Mouse (Mus musculus): ENCODE data around the gene Cib1. TPM values are rescaled to one million over a fixed set of nuclear protein-coding genes. Genes with fewer than 3 reads are reported as not detected.

Cib1 gene
- polyA plus RNA-seq, 1 experiment from 2014 or later: 54.2 TPM

DNA sequence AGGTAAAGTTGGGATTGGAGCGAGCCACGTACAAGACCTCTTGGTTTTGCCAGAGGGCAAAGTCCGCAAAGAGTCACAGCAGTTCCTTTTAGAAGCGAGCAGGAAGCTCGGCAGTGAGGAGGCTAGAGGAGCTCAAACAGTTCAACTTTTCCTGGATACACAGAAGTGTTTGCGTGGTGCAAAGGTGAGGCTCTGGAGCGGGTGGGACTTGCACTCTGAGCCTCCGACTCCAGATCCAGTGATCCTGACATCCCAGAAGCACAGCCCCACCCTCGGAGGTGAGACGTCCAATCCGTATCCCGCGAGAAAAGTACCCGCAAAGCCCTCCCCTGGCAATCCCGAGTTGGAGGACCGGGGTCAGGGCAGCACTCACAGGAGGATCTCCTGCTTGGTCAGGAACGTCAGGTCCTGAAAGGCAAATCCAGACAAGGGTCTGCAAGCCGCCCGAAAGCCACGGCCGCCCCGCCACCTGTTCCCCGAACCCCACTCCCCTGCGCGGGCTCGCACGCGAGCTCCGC is 583 bp downstream of the Cib1 start:
- WGBS: 1% methylated on average over 29 of the region's 29 CpGs
- H3K4me1 ChIP-seq: peaks cover 11% of the 10 kb centered on the region
- peak overlapping the region; percentile 55 for H3K9ac ChIP-seq
- ATAC-seq (ENCODE audit: insufficient number of reproducible peaks, insufficient read depth, low FRiP score, low TSS enrichment): peak; percentile 48; the same call in 1 of the 2 replicates
- H3K27me3 ChIP-seq: no peaks in the 10 kb centered on the region
- H3K9me3 ChIP-seq: no peaks in the 10 kb centered on the region
- peaks cover 6% of the 10 kb centered on the region; the same call in 1 of the 2 replicates for H3K36me3 ChIP-seq
- peak overlapping the region; percentile 62 for H3K4me3 ChIP-seq
- H3K4me2 ChIP-seq (replicated peaks): peak overlapping the region; percentile 82
- no peak overlapping the region for H3K27ac ChIP-seq

GRCm38 (mm10) chr7:80230196-80230595 is 2.4 kb downstream of the Cib1 start:
- no peak for ATAC-seq (ENCODE audit: insufficient number of reproducible peaks, insufficient read depth, low FRiP score, low TSS enrichment)
- Histone ChIP-seq H3K4me2 (replicated peaks) (no peak overlapping the region), H3K27me3 (no peaks in the 10 kb centered on the region), H3K4me1 (peaks cover 11% of the 10 kb centered on the region), H3K27ac (no peak overlapping the region), H3K36me3 (peaks cover 18% of the 10 kb centered on the region), H3K9ac (no peak overlapping the region), H3K9me3 (no peaks in the 10 kb centered on the region), H3K4me3 (no peak overlapping the region)
- 78% methylated on average over 6 of the region's 6 CpGs for WGBS

- whole genome bisulfite sequencing: 97% methylated on average over 4 of the region's 4 CpGs
- H3K9ac ChIP-seq: no peak overlapping the region
- H3K36me3 ChIP-seq: peaks cover 43% of the 10 kb centered on the region
- H3K27me3 ChIP-seq: no peaks in the 10 kb centered on the region
- ATAC-seq (ENCODE audit: insufficient number of reproducible peaks, insufficient read depth, low FRiP score, low TSS enrichment): no peak
- no peak overlapping the region for H3K4me3 ChIP-seq
- H3K9me3 ChIP-seq: no peaks in the 10 kb centered on the region
- H3K4me1 ChIP-seq: peaks cover 5% of the 10 kb centered on the region
- no peak overlapping the region for H3K27ac ChIP-seq
- no peak overlapping the region for H3K4me2 ChIP-seq (replicated peaks)
Measured at GRCm38 (mm10) chr7:80227065-80227464, 5.5 kb downstream of the Cib1 start.

DNA sequence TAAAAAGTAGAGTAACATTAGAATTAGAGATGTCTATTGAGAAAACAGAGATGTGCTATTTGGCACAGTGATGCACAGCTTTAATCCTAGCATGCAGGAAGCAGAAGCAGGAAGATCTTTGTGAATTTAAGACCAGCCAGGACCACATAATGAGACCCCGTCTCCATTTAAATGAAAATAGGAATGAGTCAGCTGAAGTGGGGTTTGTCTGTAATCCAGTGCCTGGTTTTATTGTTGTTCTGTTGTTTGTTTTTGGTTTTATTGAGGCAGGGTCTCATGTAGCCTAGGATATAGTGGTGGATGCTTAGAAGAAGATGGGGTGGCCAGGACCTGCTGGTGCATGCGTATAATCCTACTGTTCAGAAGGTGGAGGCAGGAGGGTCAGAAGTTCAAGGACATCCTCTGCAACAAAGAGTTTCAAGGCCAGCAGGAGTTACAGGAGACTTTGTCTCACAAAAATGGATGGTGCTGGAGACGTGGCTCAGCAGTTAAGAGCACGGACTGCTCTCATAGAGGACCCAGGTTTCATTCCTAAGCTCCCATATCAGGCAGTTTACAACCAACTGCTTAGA is 11.3 kb downstream of the Cib1 start:
- no peak overlapping the region for H3K4me3 ChIP-seq
- H3K9ac ChIP-seq: no peak overlapping the region
- 94% methylated on average over 4 of the region's 4 CpGs for WGBS
- no peak overlapping the region for H3K4me2 ChIP-seq (replicated peaks)
- no peaks in the 10 kb centered on the region for H3K9me3 ChIP-seq
- no peak overlapping the region for H3K27ac ChIP-seq
- H3K36me3 ChIP-seq: peaks cover 76% of the 10 kb centered on the region
- H3K27me3 ChIP-seq: no peaks in the 10 kb centered on the region
- no peak for ATAC-seq (ENCODE audit: insufficient number of reproducible peaks, insufficient read depth, low FRiP score, low TSS enrichment)
- no peaks in the 10 kb centered on the region for H3K4me1 ChIP-seq

- Histone ChIP-seq H3K4me3 (no peak overlapping the region), H3K27me3 (no peaks in the 10 kb centered on the region), H3K9ac (no peak overlapping the region), H3K4me2 (replicated peaks) (no peak overlapping the region), H3K27ac (no peak overlapping the region), H3K9me3 (no peaks in the 10 kb centered on the region), H3K4me1 (peaks cover under 1% of the 10 kb centered on the region), H3K36me3 (peaks cover 78% of the 10 kb centered on the region)
- ATAC-seq (ENCODE audit: insufficient number of reproducible peaks, insufficient read depth, low FRiP score, low TSS enrichment): no peak
- 92% methylated on average over 9 of the region's 9 CpGs for WGBS
Measured at GRCm38 (mm10) chr7:80220237-80220797, 12.3 kb downstream of the Cib1 start.

DNA sequence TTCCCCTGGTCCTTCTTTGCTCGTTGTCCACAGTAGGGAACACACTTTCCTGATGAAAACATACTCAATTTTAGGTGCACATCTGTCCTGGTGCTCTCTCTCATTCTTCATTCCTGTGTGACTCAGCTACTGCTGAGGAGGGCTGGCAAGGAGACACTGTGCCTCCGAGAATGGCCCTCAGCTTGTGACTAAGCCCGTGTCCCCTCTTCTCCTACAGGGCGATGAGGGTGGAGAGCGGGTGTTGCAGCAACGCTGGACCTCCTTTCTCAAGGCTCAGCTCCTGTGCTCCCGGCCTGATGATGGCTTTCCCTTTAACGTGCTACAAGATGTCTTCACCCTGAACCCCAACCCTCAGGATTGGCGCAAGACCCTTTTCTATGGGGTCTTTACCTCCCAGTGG is 13.9 kb downstream of the Cib1 start:
- 89% methylated on average over 9 of the region's 9 CpGs for whole genome bisulfite sequencing
- Histone ChIP-seq H3K4me1 (peaks cover 4% of the 10 kb centered on the region), H3K4me3 (no peak overlapping the region), H3K36me3 (peaks cover 61% of the 10 kb centered on the region), H3K27ac (no peak overlapping the region), H3K4me2 (replicated peaks) (no peak overlapping the region), H3K9ac (no peak overlapping the region), H3K27me3 (no peaks in the 10 kb centered on the region), H3K9me3 (no peaks in the 10 kb centered on the region)
- ATAC-seq (ENCODE audit: insufficient number of reproducible peaks, insufficient read depth, low FRiP score, low TSS enrichment): no peak

DNA sequence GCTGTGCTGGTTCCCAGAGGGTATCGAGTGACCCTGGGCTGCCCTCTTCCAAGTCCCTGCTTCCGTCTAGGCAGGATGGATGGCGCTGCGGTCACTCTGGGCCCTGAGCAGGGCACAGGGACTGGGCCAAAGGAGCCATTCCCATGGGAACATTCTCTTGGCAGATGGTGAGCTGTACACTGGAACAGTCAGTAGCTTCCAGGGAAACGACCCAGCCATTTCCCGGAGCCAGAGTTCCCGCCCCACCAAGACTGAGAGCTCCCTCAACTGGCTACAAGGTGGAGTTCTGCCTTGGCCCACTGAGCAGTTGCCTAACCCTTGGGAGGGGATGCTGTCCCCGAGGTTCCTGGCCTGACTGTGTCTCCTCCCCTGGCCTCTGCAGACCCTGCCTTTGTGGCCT is 16.0 kb downstream of the Cib1 start:
- H3K4me3 ChIP-seq: no peak overlapping the region
- H3K4me2 ChIP-seq (replicated peaks): no peak overlapping the region
- no peaks in the 10 kb centered on the region for H3K27me3 ChIP-seq
- peaks cover 4% of the 10 kb centered on the region for H3K4me1 ChIP-seq
- no peaks in the 10 kb centered on the region for H3K9me3 ChIP-seq
- H3K36me3 ChIP-seq: peaks cover 52% of the 10 kb centered on the region
- no peak overlapping the region for H3K27ac ChIP-seq
- WGBS: 75% methylated on average over 8 of the region's 8 CpGs
- no peak for ATAC-seq (ENCODE audit: insufficient number of reproducible peaks, insufficient read depth, low FRiP score, low TSS enrichment)
- H3K9ac ChIP-seq: no peak overlapping the region

DNA sequence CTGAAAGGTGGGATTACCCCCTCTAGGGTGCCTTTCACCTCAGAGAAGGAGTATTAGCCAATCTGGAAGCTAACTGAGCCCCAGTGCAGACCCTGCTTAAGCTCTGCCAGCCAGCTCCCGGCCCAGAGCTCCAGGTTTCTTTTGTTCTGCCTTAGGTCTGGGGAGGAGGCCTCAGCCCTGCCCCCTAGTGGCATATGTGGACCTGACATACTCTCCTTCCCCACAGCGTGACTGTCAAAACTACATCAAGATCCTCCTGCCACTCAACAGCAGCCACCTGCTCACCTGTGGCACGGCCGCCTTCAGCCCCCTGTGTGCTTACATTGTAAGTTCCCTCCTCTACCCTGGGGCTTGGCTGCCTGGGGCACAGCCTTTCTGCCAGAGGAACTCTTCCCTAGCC is 17.2 kb downstream of the Cib1 start:
- no peak overlapping the region for H3K4me3 ChIP-seq
- peak; percentile 68; the same call in 1 of the 2 replicates for ATAC-seq (ENCODE audit: insufficient number of reproducible peaks, insufficient read depth, low FRiP score, low TSS enrichment)
- H3K27ac ChIP-seq: 0 out of 2 replicates have a peak overlapping the region, but pooled peaks have one; percentile 31
- no peak overlapping the region for H3K9ac ChIP-seq
- peaks cover 4% of the 10 kb centered on the region for H3K4me1 ChIP-seq
- no peaks in the 10 kb centered on the region for H3K9me3 ChIP-seq
- WGBS: 23% methylated on average over 4 of the region's 4 CpGs
- H3K36me3 ChIP-seq: peaks cover 42% of the 10 kb centered on the region
- H3K27me3 ChIP-seq: no peaks in the 10 kb centered on the region
- H3K4me2 ChIP-seq (replicated peaks): no peak overlapping the region

DNA sequence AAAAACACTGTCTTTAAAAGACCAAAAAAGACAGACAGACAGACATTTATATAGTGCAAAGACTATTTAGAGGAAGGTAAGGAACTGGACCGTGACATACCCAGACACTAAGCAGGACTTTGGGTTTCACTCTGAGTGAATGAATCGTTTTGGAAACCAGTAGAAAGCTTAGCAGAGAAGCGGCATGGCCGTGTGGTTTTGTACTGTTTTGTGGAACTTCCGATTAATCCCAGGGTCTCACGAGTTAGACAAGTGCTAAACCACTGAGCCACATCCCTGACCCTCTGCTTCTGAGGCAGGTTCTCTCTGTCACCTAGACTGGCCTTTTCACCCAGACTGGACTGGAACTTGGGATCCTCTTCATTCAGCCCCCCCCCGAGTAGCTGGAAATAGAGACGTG is 18.2 kb downstream of the Cib1 start:
- Histone ChIP-seq H3K9me3 (no peaks in the 10 kb centered on the region), H3K4me2 (replicated peaks) (no peak overlapping the region), H3K36me3 (peaks cover 32% of the 10 kb centered on the region), H3K4me3 (no peak overlapping the region), H3K27ac (no peak overlapping the region), H3K9ac (no peak overlapping the region), H3K27me3 (no peaks in the 10 kb centered on the region), H3K4me1 (peaks cover 4% of the 10 kb centered on the region)
- no peak for ATAC-seq (ENCODE audit: insufficient number of reproducible peaks, insufficient read depth, low FRiP score, low TSS enrichment)
- WGBS: 77% methylated on average over 8 of the region's 8 CpGs

DNA sequence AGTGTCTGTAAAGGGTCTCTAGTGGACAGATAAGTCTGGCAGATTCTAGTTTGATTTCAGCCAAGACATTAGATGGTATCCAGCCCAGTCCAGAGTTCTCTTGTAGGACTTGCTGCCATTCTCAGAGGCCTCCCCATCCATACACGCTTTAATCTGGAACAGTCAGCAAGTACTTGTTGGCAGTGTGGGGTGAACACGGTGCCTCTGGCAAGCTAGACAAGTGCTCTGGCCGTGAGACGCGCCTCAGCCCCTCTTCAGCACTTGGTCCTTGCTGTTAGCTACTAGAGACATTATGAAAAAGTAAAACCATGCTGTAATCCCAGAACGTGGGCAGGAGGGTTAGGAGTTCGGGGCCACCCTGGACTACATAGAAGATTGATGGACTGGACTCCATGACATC is 19.0 kb downstream of the Cib1 start:
- no peak overlapping the region for H3K9ac ChIP-seq
- no peak overlapping the region for H3K27ac ChIP-seq
- no peaks in the 10 kb centered on the region for H3K9me3 ChIP-seq
- peaks cover 24% of the 10 kb centered on the region for H3K36me3 ChIP-seq
- 92% methylated on average over 7 of the region's 7 CpGs for WGBS
- no peak for ATAC-seq (ENCODE audit: insufficient number of reproducible peaks, insufficient read depth, low FRiP score, low TSS enrichment)
- H3K27me3 ChIP-seq: no peaks in the 10 kb centered on the region
- H3K4me1 ChIP-seq: peaks cover 4% of the 10 kb centered on the region
- H3K4me3 ChIP-seq: no peak overlapping the region
- no peak overlapping the region for H3K4me2 ChIP-seq (replicated peaks)

DNA sequence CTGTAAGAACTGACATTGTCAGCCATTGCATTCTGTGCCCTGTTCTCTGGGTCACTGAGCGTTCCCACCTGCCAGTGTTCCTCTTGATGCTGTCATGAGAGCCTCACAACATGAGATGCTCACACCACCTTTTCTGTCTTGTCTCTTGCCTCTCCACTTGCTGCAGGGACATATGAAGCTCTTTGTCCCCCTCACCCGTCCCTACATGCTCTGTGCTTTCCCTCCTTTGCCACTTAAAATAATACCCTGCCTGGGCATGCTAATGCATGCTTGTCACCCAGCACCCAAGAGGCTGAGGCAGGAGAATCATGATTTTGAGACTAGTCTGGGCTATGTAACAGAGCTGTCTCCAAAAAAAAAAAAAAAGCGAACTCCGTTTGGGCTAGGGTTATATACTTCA is 21.6 kb downstream of the Cib1 start:
- H3K4me1 ChIP-seq: peaks cover 16% of the 10 kb centered on the region
- 88% methylated on average over 4 of the region's 4 CpGs for WGBS
- no peaks in the 10 kb centered on the region for H3K27me3 ChIP-seq

GRCm38 (mm10) chr7:80209669-80210068 is 22.9 kb downstream of the Cib1 start:
- Histone ChIP-seq H3K4me3 (no peak overlapping the region), H3K4me1 (peaks cover 14% of the 10 kb centered on the region; the same call in 1 of the 2 replicates), H3K27ac (peak overlapping the region; percentile 24; the same call in 1 of the 2 replicates), H3K9ac (no peak overlapping the region), H3K36me3 (no peaks in the 10 kb centered on the region), H3K9me3 (no peaks in the 10 kb centered on the region), H3K27me3 (no peaks in the 10 kb centered on the region), H3K4me2 (replicated peaks) (no peak overlapping the region)
- no peak for ATAC-seq (ENCODE audit: insufficient number of reproducible peaks, insufficient read depth, low FRiP score, low TSS enrichment)
- WGBS: 74% methylated on average over 6 of the region's 6 CpGs

More for the DNA sequence above, 21.6 kb downstream of the Cib1 start:
- H3K27ac ChIP-seq: no peak overlapping the region
- no peak overlapping the region for H3K9ac ChIP-seq
- ATAC-seq (ENCODE audit: insufficient number of reproducible peaks, insufficient read depth, low FRiP score, low TSS enrichment): no peak
- peaks cover 5% of the 10 kb centered on the region; the same call in 1 of the 2 replicates for H3K36me3 ChIP-seq
- no peak overlapping the region for H3K4me2 ChIP-seq (replicated peaks)
- H3K4me3 ChIP-seq: no peak overlapping the region
- H3K9me3 ChIP-seq: no peaks in the 10 kb centered on the region

Data from embryonic facial prominence, embryonic 12.5 days (tissue).